Mouse (Mus musculus) MEL (cell line): Measurements from ENCODE around the gene Col1a1. TPM values are rescaled to one million over a fixed set of nuclear protein-coding genes. Genes with fewer than 3 reads are reported as not detected.

Experiments used
- DNase-seq: peaks from one replicate; pipeline ENCODE4 v3.0.0; 2011; ENCODE audit warnings: low read depth, low spot score
- H3K27ac ChIP-seq: 2 replicates; pipeline ENCODE4 v1.5.1; 2012; ENCODE audit warnings: low read depth, mild to moderate bottlenecking, control low read depth, low read length, moderate library complexity; ENCODE audit not compliant: control insufficient read depth
- H3K27me3 ChIP-seq, 2 experiments: fragments of 150-350 bp in 1 of 2; sonication (generic) in 1 of 2; 2 replicates each; pipeline ENCODE4 v1.6.1; 2012; ENCODE audit warnings: low read length in 2 of 2, mild to moderate bottlenecking in 2 of 2, improper control_type of control experiment in 1 of 2, moderate library complexity in 1 of 2; ENCODE audit not compliant: insufficient read depth in 2 of 2, control insufficient read depth in 1 of 2
- H3K36me3 ChIP-seq, 2 experiments: 2 replicates each; pipeline ENCODE4 v1.6.1; 2012 to 2014; ENCODE audit warnings: low read length in 2 of 2, improper control_type of control experiment in 1 of 2, inconsistent platforms in 1 of 2, mild to moderate bottlenecking in 1 of 2; ENCODE audit not compliant: insufficient read depth in 2 of 2, control insufficient read depth in 1 of 2
- H3K4me1 ChIP-seq, 2 experiments: fragments of 150-350 bp in 1 of 2; sonication (generic) in 1 of 2; 2 replicates each; pipeline ENCODE4 v1.6.1; 2012; ENCODE audit warnings: low read length in 2 of 2, improper control_type of control experiment in 1 of 2, mild to moderate bottlenecking in 1 of 2; ENCODE audit not compliant: insufficient read depth in 2 of 2, control insufficient read depth in 1 of 2
- H3K4me3 ChIP-seq, 2 experiments: fragments of 150-350 bp in 1 of 2; sonication (generic) in 1 of 2; 2 replicates each; pipeline ENCODE4 v1.5.1; 2012; ENCODE audit warnings: low read depth in 2 of 2, low read length in 2 of 2, mild to moderate bottlenecking in 2 of 2, moderate library complexity in 2 of 2, control low read depth in 1 of 2, improper control_type of control experiment in 1 of 2; ENCODE audit not compliant: control insufficient read depth in 1 of 2, insufficient read depth in 1 of 2
- H3K79me2 ChIP-seq: 2 replicates; pipeline ENCODE4 v1.6.1; 2012; ENCODE audit warnings: mild to moderate bottlenecking, low read length, moderate library complexity; ENCODE audit not compliant: control insufficient read depth, poor library complexity, insufficient read depth
- H3K9ac ChIP-seq: 2 replicates; pipeline ENCODE4 v1.6.1; 2012; ENCODE audit warnings: low read depth, mild to moderate bottlenecking, control low read depth, low read length, moderate library complexity; ENCODE audit not compliant: control insufficient read depth, poor library complexity, severe bottlenecking
- H3K9me3 ChIP-seq: fragments of 150-350 bp; sonication (generic); replicated peaks from 2 replicates; pipeline ENCODE4 v1.6.1; 2012; ENCODE audit warnings: mild to moderate bottlenecking, low read length, improper control_type of control experiment, moderate library complexity; ENCODE audit not compliant: insufficient read depth
- BHLHE40 ChIP-seq: IDR thresholded peaks from 2 replicates; pipeline ENCODE4 v1.6.1; 2012; ENCODE audit warnings: low read depth, mild to moderate bottlenecking, inconsistent platforms, low read length, improper control_type of control experiment, borderline replicate concordance
- CHD1 ChIP-seq: IDR thresholded peaks from 2 replicates; pipeline ENCODE4 v1.6.1; 2012; ENCODE audit warnings: low read depth, mild to moderate bottlenecking, inconsistent platforms, low read length, improper control_type of control experiment
- ELF1 ChIP-seq: IDR thresholded peaks from 2 replicates; pipeline ENCODE4 v1.6.1; 2014; ENCODE audit warnings: low read depth, mild to moderate bottlenecking, inconsistent platforms, low read length, improper control_type of control experiment, moderate library complexity
- EP300 ChIP-seq, 2 experiments: IDR thresholded peaks; 2 replicates each; pipeline ENCODE4 v1.6.1; 2011; ENCODE audit warnings: improper control_type of control experiment in 2 of 2, low read length in 2 of 2, low read depth in 1 of 2, mild to moderate bottlenecking in 1 of 2
- ETS1 ChIP-seq: IDR thresholded peaks from 2 replicates; pipeline ENCODE4 v1.6.1; 2012; ENCODE audit warnings: low read depth, mild to moderate bottlenecking, inconsistent platforms, low read length, improper control_type of control experiment, moderate library complexity
- GATA1 ChIP-seq: IDR thresholded peaks from 2 replicates; pipeline ENCODE4 v1.6.1; 2011; ENCODE audit warnings: low read depth, low read length, improper control_type of control experiment
- KAT2A ChIP-seq: conservative IDR thresholded peaks from 2 replicates; pipeline ENCODE4 v1.6.1; 2012; ENCODE audit warnings: low read depth, low read length, improper control_type of control experiment, inconsistent platforms
- MAFK ChIP-seq: IDR thresholded peaks from 2 replicates; pipeline ENCODE4 v1.6.1; 2011; ENCODE audit warnings: low read depth, mild to moderate bottlenecking, low read length, improper control_type of control experiment, borderline replicate concordance
- MAX ChIP-seq: IDR thresholded peaks from 2 replicates; pipeline ENCODE4 v1.6.1; 2011; ENCODE audit warnings: low read length, improper control_type of control experiment
- MEF2A ChIP-seq: IDR thresholded peaks from 2 replicates; pipeline ENCODE4 v1.6.1; 2014; ENCODE audit warnings: low read depth, mild to moderate bottlenecking, inconsistent platforms, low read length, improper control_type of control experiment; ENCODE audit not compliant: poor library complexity, insufficient replicate concordance, severe bottlenecking; ENCODE audit errors: extremely low read depth
- MXI1 ChIP-seq: IDR thresholded peaks from 2 replicates; pipeline ENCODE4 v1.6.1; 2011; ENCODE audit warnings: mild to moderate bottlenecking, low read depth, low read length, improper control_type of control experiment
- MYB ChIP-seq: IDR thresholded peaks from 2 replicates; pipeline ENCODE4 v1.6.1; 2011; ENCODE audit warnings: mild to moderate bottlenecking, low read depth, low read length, improper control_type of control experiment
- MYC ChIP-seq: IDR thresholded peaks from 2 replicates; pipeline ENCODE4 v1.6.1; 2011; ENCODE audit warnings: low read depth, mild to moderate bottlenecking, low read length, improper control_type of control experiment, moderate library complexity
- NELFE ChIP-seq: IDR thresholded peaks from 2 replicates; pipeline ENCODE4 v1.6.1; 2011; ENCODE audit warnings: low read depth, low read length, improper control_type of control experiment
- POLR2A ChIP-seq, 2 experiments: IDR thresholded peaks; 2 replicates each; pipeline ENCODE4 v1.6.1; 2011 to 2012; ENCODE audit warnings: low read length in 2 of 2, mild to moderate bottlenecking in 2 of 2, control low read depth in 1 of 2, improper control_type of control experiment in 1 of 2, low read depth in 1 of 2, moderate library complexity in 1 of 2; ENCODE audit not compliant: control insufficient read depth in 1 of 2, insufficient read depth in 1 of 2, poor library complexity in 1 of 2
- SMC3 ChIP-seq: IDR thresholded peaks from 2 replicates; pipeline ENCODE4 v1.6.1; 2011; ENCODE audit warnings: low read depth, low read length, improper control_type of control experiment
- TBP ChIP-seq: IDR thresholded peaks from 2 replicates; pipeline ENCODE4 v1.8.0; 2011; ENCODE audit warnings: low read depth, low read length, improper control_type of control experiment
- USF2 ChIP-seq, 2 experiments: IDR thresholded peaks; 2 replicates each; pipeline ENCODE4 v1.6.1; 2011 to 2012; ENCODE audit warnings: improper control_type of control experiment in 2 of 2, low read length in 2 of 2, borderline replicate concordance in 1 of 2, inconsistent platforms in 1 of 2, low read depth in 1 of 2, mild to moderate bottlenecking in 1 of 2; ENCODE audit not compliant: insufficient read depth in 1 of 2
- ZMIZ1 ChIP-seq: IDR thresholded peaks from 2 replicates; pipeline ENCODE4 v1.6.1; 2012; ENCODE audit warnings: low read depth, mild to moderate bottlenecking, inconsistent platforms, low read length, improper control_type of control experiment, moderate library complexity
- polyA plus RNA-seq, 2 experiments: library from polyadenylated mRNA; stranded (reverse) in 1 of 2; unstranded in 1 of 2; fragments of >175 nt in 1 of 2; fragments of >200 nt in 1 of 2; gene quantifications; 2 replicates each; pipeline versions ENCODE4 v1.2.1 to v1.2.4; 2012; ENCODE audit warnings: low replicate concordance in 2 of 2, low read depth in 1 of 2; ENCODE audit not compliant: insufficient read length in 2 of 2, insufficient read depth in 1 of 2, missing spikeins in 1 of 2
- total RNA-seq: library from RNA; depleted of rRNA; stranded (reverse); fragments of 300-350 nt; gene quantifications from 2 replicates; pipeline ENCODE4 v1.2.3, GENCODE M21; 2012

The Col1a1 gene
- total and polyA plus RNA-seq, 3 experiments: 0.12 to 0.61 TPM; not detected in 1

DNA sequence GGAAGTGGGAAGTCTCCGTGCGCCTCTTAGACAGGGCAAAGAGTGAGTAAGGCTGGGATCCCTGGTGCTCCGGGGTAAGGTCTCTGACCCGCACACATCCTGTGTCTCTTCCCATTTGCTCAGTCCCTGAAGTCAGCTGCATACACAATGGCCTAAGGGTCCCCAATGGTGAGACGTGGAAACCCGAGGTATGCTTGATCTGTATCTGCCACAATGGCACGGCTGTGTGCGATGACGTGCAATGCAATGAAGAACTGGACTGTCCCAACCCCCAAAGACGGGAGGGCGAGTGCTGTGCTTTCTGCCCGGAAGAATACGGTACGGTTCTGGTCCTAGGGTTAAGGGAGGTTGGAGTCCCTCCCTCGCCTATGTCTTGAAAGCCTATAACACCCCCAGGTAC, 1.8 kb downstream of the Col1a1 start:
- Histone ChIP-seq H3K36me3 (no peaks in the 10 kb centered on the region), H3K4me1 (peaks cover 0 to 11% of the 10 kb centered on the region in 2 experiments; a peak in 3 of 4 replicates), H3K9ac (peak overlapping the region; percentile 41), H3K27me3 (peaks cover 4 to 10% of the 10 kb centered on the region in 2 experiments; a peak in 3 of 4 replicates), H3K4me3 (peak overlapping the region; percentile 59 to 82), H3K9me3 (no peaks in the 10 kb centered on the region), H3K27ac (no peak overlapping the region), H3K79me2 (no peaks in the 10 kb centered on the region)
- TF ChIP-seq EP300 (IDR thresholded peaks at IDR 0.05; ENCODE audit: low read depth in 1 of 2, low read length in 2 of 2) (no peak), MXI1 (no peak), MEF2A (no peak), KAT2A (no peak), NELFE (no peak), GATA1 (no peak), MAX (no peak), CHD1 (no peak), SMC3 (no peak), POLR2A (IDR thresholded peaks at IDR 0.05; ENCODE audit: control insufficient read depth in 1 of 2, insufficient read depth in 1 of 2, low read depth in 1 of 2, low read length in 2 of 2, poor library complexity in 1 of 2) (no peak), ETS1 (no peak), TBP (no peak), MYB (no peak), MYC (no peak), USF2 (IDR thresholded peaks at IDR 0.05; ENCODE audit: borderline replicate concordance in 1 of 2, insufficient read depth in 1 of 2, low read depth in 1 of 2, low read length in 2 of 2) (no peak)
- DNase-seq: no peak

DNA sequence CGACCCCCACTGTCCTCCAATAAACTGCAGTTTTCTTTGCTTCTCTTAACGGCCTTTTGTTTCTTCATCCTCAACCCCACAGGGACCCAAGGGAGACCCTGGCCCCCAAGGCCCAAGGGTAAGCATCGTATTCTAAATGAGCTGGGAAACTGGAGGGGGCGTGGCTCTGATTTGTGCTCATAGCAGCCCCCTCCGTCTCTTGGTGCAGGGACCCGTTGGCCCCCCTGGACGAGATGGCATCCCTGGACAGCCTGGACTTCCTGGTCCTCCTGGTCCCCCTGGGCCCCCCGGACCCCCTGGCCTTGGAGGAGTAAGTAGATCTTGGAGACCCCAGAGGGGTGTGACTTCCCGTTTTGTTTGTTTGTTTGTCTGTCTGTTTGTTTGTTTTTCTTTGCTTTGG, 2.3 kb downstream of the Col1a1 start:
- H3K27me3 ChIP-seq: peaks cover 4 to 6% of the 10 kb centered on the region in 2 experiments; a peak in 2 of 4 replicates
- no peaks in the 10 kb centered on the region for H3K79me2 ChIP-seq
- no peaks in the 10 kb centered on the region for H3K36me3 ChIP-seq
- H3K4me1 ChIP-seq: peaks cover 0 to 11% of the 10 kb centered on the region in 2 experiments; a peak in 3 of 4 replicates
- no peak overlapping the region for H3K9ac ChIP-seq
- H3K4me3 ChIP-seq: peak overlapping the region in 1 of 2 experiments; percentile 82; a peak in 1 of 4 replicates
- no peak for DNase-seq
- H3K9me3 ChIP-seq: no peaks in the 10 kb centered on the region
- TF ChIP-seq MYC (no peak), POLR2A (IDR thresholded peaks at IDR 0.05; ENCODE audit: control insufficient read depth in 1 of 2, insufficient read depth in 1 of 2, low read depth in 1 of 2, low read length in 2 of 2, poor library complexity in 1 of 2) (no peak), EP300 (IDR thresholded peaks at IDR 0.05; ENCODE audit: low read depth in 1 of 2, low read length in 2 of 2) (no peak), NELFE (no peak), ELF1 (no peak), KAT2A (no peak), BHLHE40 (no peak), MAFK (no peak), CHD1 (no peak), ZMIZ1 (no peak)
- H3K27ac ChIP-seq: no peak overlapping the region
